Mouse (Mus musculus) c-Kit-positive CD71-positive TER-119-positive erythroid progenitor cells, embryonic 14.5 days (primary cell): Measurements from ENCODE around the gene Vamp3.

ENCODE experiments used
- DNase-seq: peaks from one replicate; pipeline ENCODE4 v3.0.0-alpha.2; 2013; ENCODE audit warnings: low spot score

Gene Vamp3

GRCm38 (mm10) chr4:151057347-151058321 lies at the start of gene Vamp3:
Gene Vamp3, minus strand, starts transcription at chr4:151057963.
- DNase-seq, result peak; percentile 98

- no peak for DNase-seq
These were observed 48.7 kb upstream of the Vamp3 start for GRCm38 (mm10) chr4:151106468-151106867.

GRCm38 (mm10) chr4:151105886-151106285 lies 48.1 kb upstream of the Vamp3 start:
- DNase-seq, result no peak

- no peak for DNase-seq
These were observed 46.4 kb upstream of the Vamp3 start for GRCm38 (mm10) chr4:151104147-151104546.

- DNase-seq, result no peak
These were observed 45.9 kb upstream of the Vamp3 start for GRCm38 (mm10) chr4:151103646-151104045.

- DNase-seq, result no peak
These were observed 39.3 kb upstream of the Vamp3 start for GRCm38 (mm10) chr4:151097104-151097438.

GRCm38 (mm10) chr4:151096334-151097103 lies 38.8 kb upstream of the Vamp3 start:
- no peak for DNase-seq

- DNase-seq, result peak; percentile 33
These were observed 37.4 kb upstream of the Vamp3 start for GRCm38 (mm10) chr4:151095207-151095606.

- DNase-seq, result no peak
These were observed 31.5 kb upstream of the Vamp3 start, which contains the start of gene Gm13090 for GRCm38 (mm10) chr4:151089270-151089669. Gene Gm13090, plus strand, starts transcription at chr4:151089570.

GRCm38 (mm10) chr4:151088819-151089218 lies 31.1 kb upstream of the Vamp3 start:
- no peak for DNase-seq

- no peak for DNase-seq
These were observed 29.6 kb upstream of the Vamp3 start for GRCm38 (mm10) chr4:151087358-151087757.

GRCm38 (mm10) chr4:151083027-151083426 lies 25.3 kb upstream of the Vamp3 start:
- no peak for DNase-seq

GRCm38 (mm10) chr4:151081977-151082376 lies 24.2 kb upstream of the Vamp3 start:
- no peak for DNase-seq

- no peak for DNase-seq
These were observed 23.6 kb upstream of the Vamp3 start for GRCm38 (mm10) chr4:151081355-151081754.

- no peak for DNase-seq
These were observed 17.1 kb upstream of the Vamp3 start for GRCm38 (mm10) chr4:151074817-151075216.

GRCm38 (mm10) chr4:151073108-151073744 lies 15.5 kb upstream of the Vamp3 start:
- peak; percentile 36 for DNase-seq

- DNase-seq, result no peak
These were observed 13.2 kb upstream of the Vamp3 start for GRCm38 (mm10) chr4:151070962-151071361.

- DNase-seq, result no peak
These were observed 11.0 kb upstream of the Vamp3 start for GRCm38 (mm10) chr4:151068751-151069150.

- DNase-seq, result no peak
These were observed 1.8 kb upstream of the Vamp3 start for GRCm38 (mm10) chr4:151059566-151059965.

GRCm38 (mm10) chr4:151058634-151059033 lies 871 bp upstream of the Vamp3 start:
- no peak for DNase-seq

- no peak for DNase-seq
These were observed 6.6 kb downstream of the Vamp3 start for GRCm38 (mm10) chr4:151051162-151051561.

GRCm38 (mm10) chr4:151046524-151046923 lies 11.2 kb downstream of the Vamp3 start:
- no peak for DNase-seq
